Mouse (Mus musculus): ENCODE measurements around the gene Lrrc51.

- TF ChIP-seq POLR2A (IDR thresholded peaks at IDR 0.05; ENCODE audit: insufficient read depth, low read depth, low read length) (no peak), CTCF (IDR thresholded peaks at IDR 0.05) (no peak)
These were observed 66.2 kb downstream of the Lrrc51 start for GRCm38 (mm10) chr7:101867482-101867881.
